16 mouse cellular contexts compared by ENCODE assay signal in the genomic region with DNA sequence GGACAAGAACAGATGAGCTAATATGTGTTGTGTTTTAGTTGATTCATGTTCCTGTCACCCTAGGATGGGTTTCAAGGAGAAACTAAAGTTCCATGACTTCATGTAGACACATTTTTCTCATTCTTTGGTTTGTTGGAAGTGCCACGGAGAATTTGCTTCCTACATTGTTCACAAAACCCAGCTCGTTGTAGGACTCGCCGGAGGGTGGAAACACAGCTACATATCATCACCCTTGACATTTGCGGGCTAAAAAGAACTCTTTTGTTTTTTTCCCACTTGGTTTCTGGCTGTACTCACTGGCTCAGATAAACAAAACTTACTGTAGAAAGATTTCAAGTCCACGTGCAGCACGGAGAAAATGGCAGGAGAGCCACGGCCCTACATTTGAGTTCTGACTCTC. TPM values are rescaled to one million over a fixed set of nuclear protein-coding genes. Genes with fewer than 3 reads are reported as not detected.
DNase-seq lines count a peak whose midpoint lies in the region; ATAC-seq lines count a peak whose summit lies in the region.
"Had no signal": no experiment of that assay in that cellular context is flagged by ENCODE, and none has a peak within 500 bp of the region (broad histone marks: within the 10 kb centered on the region; RNA-seq: fewer than 3 reads in every experiment).

No protein-coding gene starts in this region.

- H3K27me3 ChIP-seq in heart, embryonic 16.5 days (ENCODE audit: control insufficient read depth, insufficient read depth, low read length): no peaks in the 10 kb centered on the region
- H3K27me3 ChIP-seq in lung, embryonic 16.5 days (ENCODE audit: control insufficient read depth, insufficient read depth, low read depth, low read length): no peaks in the 10 kb centered on the region
- H3K27me3 ChIP-seq in stomach, embryonic 16.5 days (ENCODE audit: control insufficient read depth, insufficient read depth, low read length): no peaks in the 10 kb centered on the region
- no peaks in the 10 kb centered on the region for H3K27me3 ChIP-seq in midbrain, embryonic 16.5 days (ENCODE audit: control insufficient read depth, insufficient read depth, low read depth, low read length)
- H3K27me3 ChIP-seq: embryonic facial prominence, embryonic 12.5 days; forebrain, embryonic 13.5 days; midbrain, embryonic 15.5 days had no signal

- H3K36me3 ChIP-seq in heart, embryonic 16.5 days (ENCODE audit: control insufficient read depth, insufficient read depth): no peaks in the 10 kb centered on the region
- H3K36me3 ChIP-seq in lung, embryonic 16.5 days (ENCODE audit: control insufficient read depth, insufficient read depth, low read length): no peaks in the 10 kb centered on the region
- no peaks in the 10 kb centered on the region for H3K36me3 ChIP-seq in stomach, embryonic 16.5 days (ENCODE audit: control insufficient read depth, insufficient read depth, low read length)
- H3K36me3 ChIP-seq in midbrain, embryonic 16.5 days (ENCODE audit: control insufficient read depth, insufficient read depth, low read length): peaks cover 3% of the 10 kb centered on the region; the same call in 1 of the 2 replicates
- H3K36me3 ChIP-seq: embryonic facial prominence, embryonic 12.5 days; midbrain, embryonic 15.5 days had no signal

- no peak overlapping the region for H3K9ac ChIP-seq in heart, embryonic 16.5 days (ENCODE audit: low read length)
- no peak overlapping the region for H3K9ac ChIP-seq in lung, embryonic 16.5 days (ENCODE audit: low read length)
- no peak overlapping the region for H3K9ac ChIP-seq in stomach, embryonic 16.5 days (ENCODE audit: low read length)
- no peak overlapping the region for H3K9ac ChIP-seq in midbrain, embryonic 16.5 days (ENCODE audit: low read depth, low read length)
- H3K9ac ChIP-seq: embryonic facial prominence, embryonic 12.5 days; forebrain, embryonic 13.5 days; midbrain, embryonic 15.5 days had no signal

- no peaks in the 10 kb centered on the region for H3K4me1 ChIP-seq in heart, embryonic 16.5 days (ENCODE audit: control insufficient read depth, insufficient read depth, low read length)
- peaks cover 10% of the 10 kb centered on the region; the same call in 1 of the 2 replicates for H3K4me1 ChIP-seq in lung, embryonic 16.5 days (replicated peaks; ENCODE audit: control insufficient read depth, insufficient read depth, low read length)
- H3K4me1 ChIP-seq in stomach, embryonic 16.5 days (ENCODE audit: control insufficient read depth, insufficient read depth, low read length): peaks cover 6% of the 10 kb centered on the region; the same call in 1 of the 2 replicates
- H3K4me1 ChIP-seq in midbrain, embryonic 16.5 days (ENCODE audit: control insufficient read depth, insufficient read depth, low read length): no peaks in the 10 kb centered on the region
- H3K4me1 ChIP-seq: embryonic facial prominence, embryonic 12.5 days; forebrain, embryonic 13.5 days; midbrain, embryonic 15.5 days had no signal

- no peaks in the 10 kb centered on the region for H3K9me3 ChIP-seq in heart, embryonic 16.5 days (replicated peaks; ENCODE audit: control insufficient read depth, low read length)
- H3K9me3 ChIP-seq in lung, embryonic 16.5 days (ENCODE audit: control insufficient read depth, low read length): no peaks in the 10 kb centered on the region
- no peaks in the 10 kb centered on the region for H3K9me3 ChIP-seq in stomach, embryonic 16.5 days (replicated peaks; ENCODE audit: control insufficient read depth, low read length)
- no peaks in the 10 kb centered on the region for H3K9me3 ChIP-seq in midbrain, embryonic 16.5 days (replicated peaks; ENCODE audit: control insufficient read depth, low read length, poor library complexity, severe bottlenecking)
- H3K9me3 ChIP-seq: embryonic facial prominence, embryonic 12.5 days; forebrain, embryonic 13.5 days; midbrain, embryonic 15.5 days had no signal

- no peak overlapping the region for H3K4me3 ChIP-seq in heart, embryonic 16.5 days (ENCODE audit: low read length)
- no peak overlapping the region for H3K4me3 ChIP-seq in lung, embryonic 16.5 days (ENCODE audit: low read length)
- no peak overlapping the region for H3K4me3 ChIP-seq in stomach, embryonic 16.5 days (replicated peaks; ENCODE audit: low read length)
- H3K4me3 ChIP-seq in midbrain, embryonic 16.5 days (ENCODE audit: low read depth, low read length): no peak overlapping the region
- H3K4me3 ChIP-seq: embryonic facial prominence, embryonic 12.5 days; forebrain, embryonic 13.5 days; midbrain, embryonic 15.5 days had no signal

- no peak for DNase-seq in heart, adult 9 months (ENCODE audit: low spot score in 2 of 2)
- no peak for DNase-seq in lung, adult 18-20 months
- peak; percentile 72 for DNase-seq in mesoderm, embryonic 11.5 days (ENCODE audit: low read depth, low spot score)
- DNase-seq: cerebellum, postnatal 10 days; heart, postnatal 4 days; liver; right cerebral cortex, adult 18-20 months; thymus, adult 2 months had no signal

- H3K27ac ChIP-seq in heart, embryonic 16.5 days (ENCODE audit: low read length): peak overlapping the region; percentile 62; the same call in 1 of the 2 replicates
- peak overlapping the region; percentile 36; the same call in 1 of the 2 replicates for H3K27ac ChIP-seq in lung, embryonic 16.5 days (ENCODE audit: low read length)
- peak overlapping the region; percentile 46; the same call in 1 of the 2 replicates for H3K27ac ChIP-seq in stomach, embryonic 16.5 days (ENCODE audit: low read length)
- H3K27ac ChIP-seq in midbrain, embryonic 16.5 days (ENCODE audit: low read length): no peak overlapping the region
- H3K27ac ChIP-seq: embryonic facial prominence, embryonic 12.5 days; forebrain, embryonic 13.5 days; macrophage; midbrain, embryonic 15.5 days had no signal

- 47% methylated on average over 8 of the region's 8 CpGs for WGBS in heart, embryonic 16.5 days
- WGBS in lung, embryonic 16.5 days: 34% methylated on average over 8 of the region's 8 CpGs
- WGBS in stomach, embryonic 16.5 days: 33% methylated on average over 8 of the region's 8 CpGs
- 90% methylated on average over 8 of the region's 8 CpGs for WGBS in midbrain, embryonic 16.5 days

- no peak; the same call in 1 of the 2 replicates for ATAC-seq in heart, embryonic 16.5 days (replicated peaks; ENCODE audit: extremely low read depth, insufficient read depth, low FRiP score)
- peak; percentile 63; the same call in 1 of the 2 replicates for ATAC-seq in lung, embryonic 16.5 days (ENCODE audit: low read depth)
- no peak for ATAC-seq in stomach, embryonic 16.5 days (ENCODE audit: insufficient read depth, low FRiP score)
- no peak for ATAC-seq in midbrain, embryonic 16.5 days
- ATAC-seq: forebrain, embryonic 13.5 days; midbrain, embryonic 15.5 days had no signal

- no peak overlapping the region; the same call in 1 of the 2 replicates for H3K4me2 ChIP-seq in heart, embryonic 16.5 days (ENCODE audit: low read depth, low read length)
- H3K4me2 ChIP-seq in lung, embryonic 16.5 days (ENCODE audit: low read depth, low read length): peak overlapping the region; percentile 19; the same call in 1 of the 2 replicates
- H3K4me2 ChIP-seq in stomach, embryonic 16.5 days (ENCODE audit: low read depth, low read length): no peak overlapping the region
- no peak overlapping the region for H3K4me2 ChIP-seq in midbrain, embryonic 16.5 days (ENCODE audit: low read length)
- H3K4me2 ChIP-seq: embryonic facial prominence, embryonic 12.5 days; forebrain, embryonic 13.5 days; midbrain, embryonic 15.5 days had no signal

RNA-seq across cellular contexts. Expression of gene Zc3h15, which starts 38.0 kb away (rescaled TPM):
- 70.8 and 91.3 TPM in 2 replicates for polyA plus RNA-seq in heart, embryonic 16.5 days (2015; fragmentation: Nextera tagmentation; extraction: Ambion mirVana)
- polyA plus RNA-seq in lung, embryonic 16.5 days (2015; fragmentation: Nextera tagmentation; extraction: Ambion mirVana): 97.7 and 112 TPM in 2 replicates
- 111 and 120 TPM in 2 replicates for polyA plus RNA-seq in stomach, embryonic 16.5 days (2015; fragmentation: Nextera tagmentation; extraction: Ambion mirVana)
- polyA plus RNA-seq in midbrain, embryonic 16.5 days (2015; fragmentation: Nextera tagmentation; extraction: Ambion mirVana): 184 and 187 TPM in 2 replicates

RNA-seq across cellular contexts. Expression of gene Itgav, which starts 41.9 kb away (rescaled TPM):
- 34.8 and 43.4 TPM in 2 replicates for polyA plus RNA-seq in heart, embryonic 16.5 days (2015; fragmentation: Nextera tagmentation; extraction: Ambion mirVana)
- 72.6 and 75.3 TPM in 2 replicates for polyA plus RNA-seq in lung, embryonic 16.5 days (2015; fragmentation: Nextera tagmentation; extraction: Ambion mirVana)
- 76.8 and 77.2 TPM in 2 replicates for polyA plus RNA-seq in stomach, embryonic 16.5 days (2015; fragmentation: Nextera tagmentation; extraction: Ambion mirVana)
- polyA plus RNA-seq in midbrain, embryonic 16.5 days (2015; fragmentation: Nextera tagmentation; extraction: Ambion mirVana): 19.9 and 20.5 TPM in 2 replicates
